ENCODE assay signal across 13 mouse cellular contexts in genomic region chr2:181042376-181042775, GRCm38 (mm10). TPM values are rescaled to one million over a fixed set of nuclear protein-coding genes. Genes with fewer than 3 reads are reported as not detected.
DNase-seq lines count a peak whose midpoint lies in the region; ATAC-seq and TF ChIP-seq lines count a peak whose summit lies in the region.
"Had no signal": no experiment of that assay in that cellular context is flagged by ENCODE, and none has a peak within 500 bp of the region (broad histone marks: within the 10 kb centered on the region; RNA-seq: fewer than 3 reads in every experiment).

No protein-coding gene starts in this region.

- no peak for TF ChIP-seq EP300 in liver, postnatal 0 days (IDR thresholded peaks at IDR 0.05; ENCODE audit: low read depth)

- peak; percentile 37 for DNase-seq in adrenal gland, adult 2 months
- DNase-seq in adrenal gland, adult 18-20 months (ENCODE audit: low spot score in 2 of 2), result no peak
- DNase-seq in liver, postnatal 0 days, result no peak
- no peak for DNase-seq in urinary bladder, adult 18-20 months (ENCODE audit: low spot score in 2 of 2)
- DNase-seq in testis, postnatal 14 days (ENCODE audit: low spot score), result no peak
- DNase-seq: heart, adult 18-20 months; layer of hippocampus, postnatal 36 days; thymus, adult 2 months had no signal

- no peak for TF ChIP-seq CTCF in liver, postnatal 0 days (IDR thresholded peaks at IDR 0.05; ENCODE audit: low read depth)

- no peaks in the 10 kb centered on the region for H3K36me3 ChIP-seq in liver, postnatal 0 days (replicated peaks; ENCODE audit: insufficient read depth, low read length)
- no peaks in the 10 kb centered on the region for H3K36me3 ChIP-seq in liver, embryonic 12.5 days
- H3K36me3 ChIP-seq in hindbrain, embryonic 13.5 days, result no peaks in the 10 kb centered on the region
- no peaks in the 10 kb centered on the region for H3K36me3 ChIP-seq in neural tube, embryonic 12.5 days
- H3K36me3 ChIP-seq: limb, embryonic 13.5 days had no signal

- H3K4me2 ChIP-seq in liver, postnatal 0 days (ENCODE audit: low read depth, low read length), result no peak overlapping the region
- no peak overlapping the region for H3K4me2 ChIP-seq in liver, embryonic 12.5 days
- no peak overlapping the region for H3K4me2 ChIP-seq in hindbrain, embryonic 13.5 days
- H3K4me2 ChIP-seq in neural tube, embryonic 12.5 days (replicated peaks), result peak overlapping the region; percentile 24; the same call in 1 of the 2 replicates
- H3K4me2 ChIP-seq: limb, embryonic 13.5 days had no signal

- no peak overlapping the region for H3K9ac ChIP-seq in liver, postnatal 0 days (replicated peaks)
- H3K9ac ChIP-seq in liver, embryonic 12.5 days, result no peak overlapping the region
- H3K9ac ChIP-seq in hindbrain, embryonic 13.5 days, result peak overlapping the region; percentile 29; the same call in 1 of the 2 replicates
- H3K9ac ChIP-seq in neural tube, embryonic 12.5 days, result no peak overlapping the region
- H3K9ac ChIP-seq: limb, embryonic 13.5 days had no signal

- ATAC-seq in liver, postnatal 0 days, result peak; percentile 41; the same call in 1 of the 2 replicates
- ATAC-seq in liver, embryonic 12.5 days, result no peak; the same call in 1 of the 2 replicates
- ATAC-seq in hindbrain, embryonic 13.5 days (ENCODE audit: low FRiP score), result peak; percentile 30; the same call in 1 of the 2 replicates
- ATAC-seq in neural tube, embryonic 12.5 days (ENCODE audit: low FRiP score, low read depth), result peak; percentile 21; the same call in 1 of the 2 replicates

- no peak overlapping the region for H3K4me3 ChIP-seq in liver, postnatal 0 days (ENCODE audit: low read depth, low read length)
- H3K4me3 ChIP-seq in liver, embryonic 12.5 days, result no peak overlapping the region
- no peak overlapping the region for H3K4me3 ChIP-seq in hindbrain, embryonic 13.5 days
- no peak overlapping the region for H3K4me3 ChIP-seq in neural tube, embryonic 12.5 days
- H3K4me3 ChIP-seq: limb, embryonic 13.5 days had no signal

- H3K27ac ChIP-seq in liver, postnatal 0 days (ENCODE audit: low read depth), result no peak overlapping the region
- H3K27ac ChIP-seq in liver, embryonic 12.5 days, result no peak overlapping the region
- H3K27ac ChIP-seq in hindbrain, embryonic 13.5 days, result peak overlapping the region; percentile 81
- H3K27ac ChIP-seq in neural tube, embryonic 12.5 days, result peak overlapping the region; percentile 33; the same call in 1 of the 2 replicates
- H3K27ac ChIP-seq: limb, embryonic 13.5 days had no signal

- no peaks in the 10 kb centered on the region for H3K9me3 ChIP-seq in liver, postnatal 0 days (ENCODE audit: low read length)
- H3K9me3 ChIP-seq in liver, embryonic 12.5 days (replicated peaks), result no peaks in the 10 kb centered on the region
- no peaks in the 10 kb centered on the region for H3K9me3 ChIP-seq in hindbrain, embryonic 13.5 days
- H3K9me3 ChIP-seq in neural tube, embryonic 12.5 days, result no peaks in the 10 kb centered on the region
- H3K9me3 ChIP-seq: limb, embryonic 13.5 days had no signal

- peaks cover 36% of the 10 kb centered on the region for H3K27me3 ChIP-seq in liver, postnatal 0 days (ENCODE audit: insufficient read depth, low read length)
- H3K27me3 ChIP-seq in liver, embryonic 12.5 days (replicated peaks), result peaks cover 62% of the 10 kb centered on the region
- H3K27me3 ChIP-seq in hindbrain, embryonic 13.5 days, result peaks cover 23% of the 10 kb centered on the region
- peaks cover 21% of the 10 kb centered on the region for H3K27me3 ChIP-seq in neural tube, embryonic 12.5 days (replicated peaks)

- H3K4me1 ChIP-seq in liver, postnatal 0 days (ENCODE audit: insufficient read depth), result peaks cover 11% of the 10 kb centered on the region
- H3K4me1 ChIP-seq in liver, embryonic 12.5 days, result no peaks in the 10 kb centered on the region
- peaks cover 61% of the 10 kb centered on the region for H3K4me1 ChIP-seq in hindbrain, embryonic 13.5 days (replicated peaks)
- peaks cover 63% of the 10 kb centered on the region for H3K4me1 ChIP-seq in neural tube, embryonic 12.5 days

RNA-seq across cellular contexts. Expression of gene Chrna4, which starts 1.0 kb away (rescaled TPM):
- total RNA-seq in adrenal gland, adult 2 months (2021), result 10 to 100 TPM in 1 of 2 experiments, 1 to 10 TPM in 1; 6.5 to 35.4 TPM
- polyA plus RNA-seq in adrenal gland, adult 2 months (2012; rRNA removed), result 8.9 and 13.8 TPM in 2 replicates
- total RNA-seq in adrenal gland, adult 18-20 months (2021), result 10 to 100 TPM in 1 of 2 experiments, 1 to 10 TPM in 1; 4.3 to 26.9 TPM
- polyA plus RNA-seq in liver, postnatal 0 days (2015; fragmentation: Nextera tagmentation; extraction: Ambion mirVana), result 0.02 and 0.05 TPM in 2 replicates
- polyA plus RNA-seq in liver, embryonic 12.5 days (2016; fragmentation: Nextera tagmentation; extraction: Ambion mirVana), result 0.29 and 0.54 TPM in 2 replicates
- 33.6 and 37.0 TPM in 2 replicates for polyA plus RNA-seq in hindbrain, embryonic 13.5 days (2015; fragmentation: Nextera tagmentation; extraction: Ambion mirVana)
- polyA plus RNA-seq in neural tube, embryonic 12.5 days (2016; fragmentation: Nextera tagmentation; extraction: Ambion mirVana), result 61.7 and 65.1 TPM in 2 replicates
- total RNA-seq: heart, adult 18-20 months; heart, postnatal 25 days had no signal

RNA-seq across cellular contexts. Expression of gene Col20a1, which starts 56.0 kb away (rescaled TPM):
- 1 to 10 TPM; 1.6 to 3.3 TPM for total RNA-seq in adrenal gland, adult 2 months (2021)
- 4.3 and 5.4 TPM in 2 replicates for polyA plus RNA-seq in adrenal gland, adult 2 months (2012; rRNA removed)
- total RNA-seq in adrenal gland, adult 18-20 months (2021), result 1 to 10 TPM; 2.3 to 2.8 TPM
- polyA plus RNA-seq in liver, postnatal 0 days (2015; fragmentation: Nextera tagmentation; extraction: Ambion mirVana), result 0.12 and 0.18 TPM in 2 replicates
- polyA plus RNA-seq in liver, embryonic 12.5 days (2016; fragmentation: Nextera tagmentation; extraction: Ambion mirVana), result 0.15 and 0.23 TPM in 2 replicates
- polyA plus RNA-seq in hindbrain, embryonic 13.5 days (2015; fragmentation: Nextera tagmentation; extraction: Ambion mirVana), result 0.61 and 0.78 TPM in 2 replicates
- 1.8 TPM in 2 replicates for polyA plus RNA-seq in neural tube, embryonic 12.5 days (2016; fragmentation: Nextera tagmentation; extraction: Ambion mirVana)

Comparison
In these comparisons a context has a peak if more than half of its experiments do, and no peak if none do; other contexts are left out.
1. H3K27ac ChIP-seq: peak in hindbrain, embryonic 13.5 days (single experiment) and neural tube, embryonic 12.5 days (single experiment); none in liver, postnatal 0 days (single experiment) and liver, embryonic 12.5 days (single experiment).